Mouse (Mus musculus) kidney, embryonic 14.5 days (tissue): ENCODE measurements around the gene Snap25. TPM values are rescaled to one million over a fixed set of nuclear protein-coding genes. Genes with fewer than 3 reads are reported as not detected.

Source experiments
- ATAC-seq: fragments of 200-750 bp; cut with Nextera tagmentation; 2 replicates; pipeline ENCODE4 v1.8.0; 2017; ENCODE audit warnings: moderate number of reproducible peaks, mild to moderate bottlenecking, moderate TSS enrichment, moderate library complexity; ENCODE audit not compliant: low FRiP score, low TSS enrichment
- H3K27ac ChIP-seq: fragments of 300-500 bp; sonication (generic); 2 replicates; pipeline ENCODE4 v1.5.1; 2014; ENCODE audit warnings: low read depth, mild to moderate bottlenecking, low read length, moderate library complexity, mixed read lengths
- H3K27me3 ChIP-seq: fragments of 300-500 bp; sonication (generic); 2 replicates; pipeline ENCODE4 v1.6.1; 2014; ENCODE audit warnings: mild to moderate bottlenecking, low read length; ENCODE audit not compliant: control insufficient read depth, insufficient read depth
- H3K36me3 ChIP-seq: fragments of 300-500 bp; sonication (generic); 2 replicates; pipeline ENCODE4 v1.6.1; 2014; ENCODE audit warnings: low read length, mixed read lengths; ENCODE audit not compliant: control insufficient read depth, insufficient read depth
- H3K4me1 ChIP-seq: fragments of 300-500 bp; sonication (generic); 2 replicates; pipeline ENCODE4 v1.6.1; 2014; ENCODE audit warnings: low read length, mixed read lengths; ENCODE audit not compliant: control insufficient read depth, insufficient read depth
- H3K4me2 ChIP-seq: fragments of 300-500 bp; sonication (generic); replicated peaks from 2 replicates; pipeline ENCODE4 v1.6.1; 2014; ENCODE audit warnings: low read depth, mild to moderate bottlenecking, low read length
- H3K4me3 ChIP-seq: fragments of 300-500 bp; sonication (generic); 2 replicates; pipeline ENCODE4 v1.5.1; 2014; ENCODE audit warnings: mild to moderate bottlenecking, low read length
- H3K9ac ChIP-seq: fragments of 300-500 bp; sonication (generic); 2 replicates; pipeline ENCODE4 v1.6.1; 2014; ENCODE audit warnings: low read depth, mild to moderate bottlenecking, low read length, moderate library complexity
- H3K9me3 ChIP-seq: fragments of 300-500 bp; sonication (generic); 2 replicates; pipeline ENCODE4 v1.6.1; 2016; ENCODE audit warnings: low read length; ENCODE audit not compliant: control insufficient read depth
- WGBS: fragments of 180-500 bp; shearing (Covaris S2); extraction: QIAGEN DNeasy Blood & Tissue Kit; methylation state at CpG from one replicate; pipeline ENCODE4 v1.1.7; 2014; 5-methylcytosine and 5-hydroxymethylcytosine counted together
- polyA plus RNA-seq: library from polyadenylated mRNA; unstranded; fragments of >200 nt; fragmentation: Nextera tagmentation; extraction: Ambion mirVana; gene quantifications from 2 replicates; pipeline ENCODE4 v1.2.1, GENCODE M21; 2014

Snap25 gene
- polyA plus RNA-seq, 1 experiment from 2014 or later: 0.31 TPM

- WGBS: 88% methylated on average over 2 of the region's 2 CpGs
These were observed 29.0 kb downstream of the Snap25 start for GRCm38 (mm10) chr2:136742230-136742629.

GRCm38 (mm10) chr2:136744683-136745326 lies 31.6 kb downstream of the Snap25 start:
- H3K4me3 ChIP-seq: no peak overlapping the region
- H3K9ac ChIP-seq: no peak overlapping the region
- no peak overlapping the region for H3K4me2 ChIP-seq
- H3K4me1 ChIP-seq: no peaks in the 10 kb centered on the region
- H3K9me3 ChIP-seq: no peaks in the 10 kb centered on the region
- H3K36me3 ChIP-seq: no peaks in the 10 kb centered on the region
- H3K27me3 ChIP-seq: no peaks in the 10 kb centered on the region
- ATAC-seq: no peak
- H3K27ac ChIP-seq: no peak overlapping the region
- 85% methylated on average over 2 of the region's 2 CpGs for WGBS

More at GRCm38 (mm10) chr2:136742230-136742629, 29.0 kb downstream of the Snap25 start:
- no peak overlapping the region for H3K9ac ChIP-seq
- H3K36me3 ChIP-seq: no peaks in the 10 kb centered on the region
- ATAC-seq: no peak
- H3K4me1 ChIP-seq: no peaks in the 10 kb centered on the region
- no peak overlapping the region for H3K27ac ChIP-seq
- no peaks in the 10 kb centered on the region for H3K9me3 ChIP-seq
- no peaks in the 10 kb centered on the region for H3K27me3 ChIP-seq
- H3K4me2 ChIP-seq: no peak overlapping the region
- H3K4me3 ChIP-seq: no peak overlapping the region

GRCm38 (mm10) chr2:136745327-136745994 lies 32.2 kb downstream of the Snap25 start:
- Histone ChIP-seq H3K4me1 (no peaks in the 10 kb centered on the region), H3K9me3 (no peaks in the 10 kb centered on the region), H3K9ac (no peak overlapping the region), H3K4me2 (no peak overlapping the region), H3K27ac (no peak overlapping the region), H3K4me3 (no peak overlapping the region), H3K27me3 (no peaks in the 10 kb centered on the region), H3K36me3 (no peaks in the 10 kb centered on the region)
- no peak for ATAC-seq
- 62% methylated on average over 7 of the region's 7 CpGs for WGBS

GRCm38 (mm10) chr2:136753682-136754081 lies 40.4 kb downstream of the Snap25 start:
- H3K4me2 ChIP-seq: no peak overlapping the region
- no peaks in the 10 kb centered on the region for H3K4me1 ChIP-seq
- H3K9ac ChIP-seq: no peak overlapping the region
- ATAC-seq: no peak
- no peaks in the 10 kb centered on the region for H3K27me3 ChIP-seq
- H3K36me3 ChIP-seq: no peaks in the 10 kb centered on the region
- no peak overlapping the region for H3K4me3 ChIP-seq
- WGBS: 38% methylated on average over 3 of the region's 3 CpGs
- no peaks in the 10 kb centered on the region for H3K9me3 ChIP-seq
- H3K27ac ChIP-seq: no peak overlapping the region

GRCm38 (mm10) chr2:136758809-136759551 lies 45.7 kb downstream of the Snap25 start:
- H3K4me3 ChIP-seq: no peak overlapping the region
- no peak overlapping the region for H3K4me2 ChIP-seq
- H3K27ac ChIP-seq: no peak overlapping the region
- no peaks in the 10 kb centered on the region for H3K36me3 ChIP-seq
- no peak for ATAC-seq
- H3K9me3 ChIP-seq: no peaks in the 10 kb centered on the region
- no peak overlapping the region for H3K9ac ChIP-seq
- no peaks in the 10 kb centered on the region for H3K27me3 ChIP-seq
- WGBS: 90% methylated on average over 5 of the region's 5 CpGs
- H3K4me1 ChIP-seq: no peaks in the 10 kb centered on the region

- 78% methylated on average over 2 of the region's 2 CpGs for WGBS
- no peaks in the 10 kb centered on the region for H3K36me3 ChIP-seq
- H3K4me3 ChIP-seq: no peak overlapping the region
- no peak for ATAC-seq
- H3K4me1 ChIP-seq: no peaks in the 10 kb centered on the region
- no peak overlapping the region for H3K4me2 ChIP-seq
- no peaks in the 10 kb centered on the region for H3K27me3 ChIP-seq
- no peak overlapping the region for H3K9ac ChIP-seq
- no peaks in the 10 kb centered on the region for H3K9me3 ChIP-seq
- no peak overlapping the region for H3K27ac ChIP-seq
These were observed 64.9 kb downstream of the Snap25 start for GRCm38 (mm10) chr2:136778156-136778555.

GRCm38 (mm10) chr2:136778674-136779073 lies 65.4 kb downstream of the Snap25 start:
- Histone ChIP-seq H3K9me3 (no peaks in the 10 kb centered on the region), H3K27ac (no peak overlapping the region), H3K4me3 (no peak overlapping the region), H3K4me2 (no peak overlapping the region), H3K36me3 (no peaks in the 10 kb centered on the region), H3K27me3 (no peaks in the 10 kb centered on the region), H3K4me1 (no peaks in the 10 kb centered on the region), H3K9ac (no peak overlapping the region)
- ATAC-seq: no peak
- WGBS: 87% methylated on average over 3 of the region's 3 CpGs

GRCm38 (mm10) chr2:136780268-136780667 lies 67.0 kb downstream of the Snap25 start:
- Histone ChIP-seq H3K4me3 (no peak overlapping the region), H3K9me3 (no peaks in the 10 kb centered on the region), H3K27me3 (no peaks in the 10 kb centered on the region), H3K36me3 (no peaks in the 10 kb centered on the region), H3K4me1 (no peaks in the 10 kb centered on the region), H3K9ac (no peak overlapping the region), H3K4me2 (no peak overlapping the region), H3K27ac (no peak overlapping the region)
- ATAC-seq: no peak

GRCm38 (mm10) chr2:136784310-136784709 lies 71.1 kb downstream of the Snap25 start:
- Histone ChIP-seq H3K9ac (no peak overlapping the region), H3K4me1 (no peaks in the 10 kb centered on the region), H3K9me3 (no peaks in the 10 kb centered on the region), H3K27ac (no peak overlapping the region), H3K4me3 (no peak overlapping the region), H3K4me2 (no peak overlapping the region), H3K27me3 (no peaks in the 10 kb centered on the region), H3K36me3 (no peaks in the 10 kb centered on the region)
- no peak for ATAC-seq
- WGBS: 88% methylated on average over 4 of the region's 4 CpGs
